Mouse (Mus musculus): Measurements from ENCODE around the gene Pcbp3.

Pcbp3 gene

DNA sequence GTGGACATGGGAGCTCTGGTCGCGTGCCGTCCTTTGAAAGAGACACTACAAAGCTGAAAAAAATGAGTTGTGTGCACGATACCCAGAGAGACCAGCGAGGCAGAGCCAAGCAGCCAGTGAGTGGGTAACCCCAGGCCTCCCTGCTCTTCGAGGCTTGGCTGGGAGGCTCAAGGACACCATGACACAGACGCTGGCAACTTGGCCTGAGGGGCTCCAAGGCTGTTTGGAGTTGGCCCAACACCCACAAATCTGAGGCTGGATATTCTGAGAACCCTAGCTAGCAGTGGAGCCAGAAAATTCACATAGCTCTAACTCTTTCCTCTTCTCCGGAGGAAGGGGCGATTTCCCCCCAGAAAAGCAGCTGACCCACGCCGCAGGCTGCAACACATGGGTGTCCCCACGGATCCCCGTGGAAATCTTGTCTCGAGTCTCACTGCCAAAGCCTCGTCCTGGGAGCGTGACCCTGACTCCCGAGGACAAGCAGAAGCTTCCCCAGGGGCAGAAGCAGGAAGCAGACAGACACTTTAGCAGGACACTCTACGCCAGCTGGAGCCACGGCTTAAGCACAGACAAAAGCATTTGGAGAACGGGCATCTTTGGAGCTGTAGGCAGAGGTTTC lies 230.0 kb downstream of the Pcbp3 start:
- no peak for DNase-seq (ENCODE audit: extremely low spot score)

DNA sequence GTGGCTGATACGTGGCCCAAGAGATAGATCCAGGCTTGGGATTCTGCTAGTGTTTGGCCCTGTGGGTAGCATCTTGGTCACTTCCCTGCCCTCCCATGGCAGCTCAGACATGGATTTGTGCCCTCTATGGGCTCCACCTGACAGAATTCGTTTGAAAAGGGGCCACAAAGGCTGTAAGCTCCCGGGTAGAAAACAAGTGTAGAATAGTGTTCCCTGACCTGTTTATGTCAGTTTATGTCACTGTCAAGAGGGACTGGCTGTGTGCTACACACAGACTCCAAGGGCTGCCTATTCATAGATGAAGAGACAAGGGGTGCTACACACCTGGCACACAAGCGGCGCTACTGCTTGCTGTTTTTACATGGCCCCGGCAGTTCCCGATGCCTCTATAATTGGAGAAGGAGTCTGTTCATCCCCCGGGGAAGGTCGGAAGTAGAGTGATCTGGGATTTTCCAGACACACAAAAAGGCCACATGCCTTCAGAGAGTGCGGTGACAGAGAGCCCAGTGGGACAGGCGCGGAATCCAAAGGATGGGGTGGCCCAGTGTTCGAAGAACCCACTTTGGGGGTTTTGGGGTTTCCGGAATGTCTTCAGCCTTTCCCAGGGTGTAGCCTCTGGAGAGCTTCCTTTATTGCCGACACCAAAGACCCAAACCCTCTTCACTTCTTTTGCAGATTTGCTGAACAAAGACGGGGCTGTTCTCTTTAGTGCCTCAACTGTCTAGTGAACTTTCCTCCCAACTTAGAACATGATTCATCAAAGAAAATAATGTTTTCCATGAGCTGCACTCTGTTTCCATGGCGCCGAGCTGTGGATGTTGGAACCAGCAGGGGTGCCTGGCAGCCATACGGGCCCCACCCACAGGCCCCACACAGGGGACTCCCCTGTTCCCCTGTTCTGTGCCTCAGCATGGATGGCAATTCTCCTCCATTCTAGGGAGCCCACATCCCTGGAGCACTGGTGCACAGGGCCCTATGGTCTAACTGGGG lies 231.8 kb downstream of the Pcbp3 start:
- DNase-seq (ENCODE audit: extremely low spot score), result no peak

DNA sequence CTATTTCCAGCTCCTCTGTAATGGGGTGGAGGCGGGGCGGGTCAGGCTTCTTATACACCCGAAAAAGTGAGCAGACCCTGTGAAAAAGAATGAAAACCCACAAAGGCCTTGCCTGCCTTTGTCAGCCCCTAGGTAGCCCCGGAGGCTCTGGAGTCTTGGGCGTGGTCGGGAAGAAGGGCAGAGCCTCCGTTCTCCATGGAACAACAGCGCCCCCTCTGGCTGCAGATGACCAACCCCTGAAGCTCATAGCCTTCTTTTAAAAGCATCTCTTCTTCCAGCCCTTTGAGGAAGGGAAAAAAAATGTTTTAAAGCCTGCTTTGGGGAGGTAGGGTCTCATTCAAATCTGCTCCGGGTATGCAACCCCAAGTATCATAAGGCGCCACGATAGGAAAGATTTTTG lies 233.3 kb downstream of the Pcbp3 start:
- peak; percentile 80 for DNase-seq (ENCODE audit: extremely low spot score)

DNA sequence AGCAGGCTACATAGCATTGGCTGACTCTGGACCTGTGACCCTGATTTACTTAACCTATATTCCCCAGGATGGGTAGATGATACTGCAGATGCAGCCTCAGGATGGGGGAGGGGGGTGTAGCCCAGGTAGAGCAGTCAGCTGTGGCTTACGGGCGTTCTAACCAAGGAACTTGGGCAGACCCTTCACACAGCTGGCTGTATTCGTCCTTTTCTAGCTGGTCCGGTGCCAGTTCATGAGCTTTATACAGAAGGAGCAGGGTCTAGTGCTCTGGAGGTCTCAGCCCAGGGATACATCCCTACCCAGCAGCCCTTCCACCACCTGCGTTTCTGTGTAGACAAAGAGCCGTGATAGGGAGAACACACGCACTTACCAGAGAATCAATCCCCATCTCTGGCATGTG lies 234.4 kb downstream of the Pcbp3 start:
- no peak for DNase-seq (ENCODE audit: extremely low spot score)

DNA sequence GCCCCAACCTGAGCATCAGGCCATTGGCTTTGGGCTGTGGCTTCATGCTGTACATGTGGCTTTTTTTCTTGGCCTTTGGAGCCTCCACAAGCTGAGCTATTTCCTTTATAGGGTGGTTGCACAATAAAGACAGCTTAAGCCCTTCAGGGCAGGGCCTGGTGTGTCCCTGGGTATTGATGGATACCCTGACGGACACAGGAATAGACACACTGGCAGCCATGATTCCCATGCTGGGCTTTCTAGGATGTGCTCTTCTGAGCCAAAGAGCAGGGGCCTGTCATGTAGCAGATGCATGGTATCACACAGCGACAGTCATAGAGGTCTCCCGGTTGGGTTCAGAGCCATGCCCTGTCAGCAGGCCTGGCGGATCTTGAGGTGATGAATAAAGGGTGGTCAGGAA lies 234.8 kb downstream of the Pcbp3 start:
- DNase-seq (ENCODE audit: extremely low spot score), result no peak

DNA sequence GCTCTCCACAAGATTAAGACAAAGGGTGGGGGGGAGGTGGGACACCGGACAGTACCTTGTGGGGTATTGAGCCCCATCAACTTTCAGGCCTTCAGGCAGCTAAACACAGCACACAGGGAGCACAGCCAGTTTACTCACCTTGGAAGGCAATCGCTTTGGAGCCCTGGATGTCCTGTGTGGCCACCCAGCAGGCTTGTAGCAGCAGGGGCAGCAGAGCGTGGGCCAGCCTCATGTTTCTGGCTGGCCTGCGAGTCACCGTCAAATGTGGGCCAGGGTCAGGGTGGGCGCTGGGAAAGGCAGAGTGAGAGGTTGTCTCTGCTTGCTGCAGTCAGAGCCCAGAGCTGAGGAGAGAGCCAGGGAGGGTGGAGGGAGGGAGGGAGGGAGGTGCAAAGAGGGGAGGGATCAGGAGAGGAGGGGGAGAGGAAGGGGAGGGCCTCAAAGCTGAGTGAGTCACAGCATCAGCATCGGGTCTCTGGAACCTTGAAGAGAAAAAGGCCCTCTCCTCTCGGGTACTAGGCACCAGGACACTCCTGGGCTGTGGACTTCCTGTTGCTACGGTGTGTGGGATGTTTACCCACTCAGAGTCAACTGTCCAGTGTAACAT lies 235.9 kb downstream of the Pcbp3 start, which contains the start of gene Col6a1:
Gene Col6a1 (minus strand): TSS at position 487 of the 604 bp plus-strand sequence.
- DNase-seq (ENCODE audit: extremely low spot score), result peak; percentile 34

DNA sequence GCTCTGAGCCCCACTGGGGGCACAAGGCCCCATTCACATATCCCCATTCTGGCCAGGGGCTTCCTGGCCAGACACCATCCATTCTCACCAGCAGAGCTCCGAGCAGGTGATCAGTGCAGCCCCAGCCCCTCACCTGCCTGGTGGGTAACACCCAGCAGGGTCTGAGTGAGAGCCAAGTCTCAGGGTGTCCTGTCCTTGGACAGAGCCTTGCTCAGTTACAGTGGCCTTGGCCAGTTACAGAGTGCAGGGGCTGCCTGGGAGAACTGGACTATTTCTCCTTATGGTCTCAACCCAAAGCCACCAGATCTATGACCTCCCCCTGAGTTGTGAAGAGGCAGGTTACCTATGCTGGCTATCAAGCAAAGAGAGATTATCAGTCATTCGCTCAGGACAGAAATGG lies 236.6 kb downstream of the Pcbp3 start:
- no peak for DNase-seq (ENCODE audit: extremely low spot score)

DNA sequence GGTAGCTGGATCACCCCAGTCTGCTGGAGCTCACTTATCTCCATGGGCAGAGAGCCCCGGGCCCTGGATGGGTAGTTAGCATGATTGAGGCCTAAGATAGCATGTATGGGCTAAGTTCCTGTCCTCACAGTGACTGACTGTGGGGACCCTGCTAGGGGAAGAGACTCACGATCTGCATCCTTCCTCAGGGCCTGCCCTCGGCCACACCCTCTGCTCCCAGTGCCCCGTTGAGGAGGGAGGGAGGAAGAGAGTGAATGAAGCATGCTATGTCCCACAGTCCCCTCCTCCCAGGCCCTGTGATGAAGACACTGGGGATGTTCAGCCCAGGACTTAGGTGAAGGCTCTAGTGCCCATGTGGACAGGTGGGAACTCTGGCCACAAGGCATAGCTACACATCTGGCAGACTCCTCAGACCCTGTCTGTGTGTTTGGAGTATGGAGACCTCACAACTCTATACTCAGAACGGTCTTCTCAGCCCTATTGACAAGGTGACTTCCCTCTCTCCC lies 237.4 kb downstream of the Pcbp3 start:
- DNase-seq (ENCODE audit: extremely low spot score), result no peak

DNA sequence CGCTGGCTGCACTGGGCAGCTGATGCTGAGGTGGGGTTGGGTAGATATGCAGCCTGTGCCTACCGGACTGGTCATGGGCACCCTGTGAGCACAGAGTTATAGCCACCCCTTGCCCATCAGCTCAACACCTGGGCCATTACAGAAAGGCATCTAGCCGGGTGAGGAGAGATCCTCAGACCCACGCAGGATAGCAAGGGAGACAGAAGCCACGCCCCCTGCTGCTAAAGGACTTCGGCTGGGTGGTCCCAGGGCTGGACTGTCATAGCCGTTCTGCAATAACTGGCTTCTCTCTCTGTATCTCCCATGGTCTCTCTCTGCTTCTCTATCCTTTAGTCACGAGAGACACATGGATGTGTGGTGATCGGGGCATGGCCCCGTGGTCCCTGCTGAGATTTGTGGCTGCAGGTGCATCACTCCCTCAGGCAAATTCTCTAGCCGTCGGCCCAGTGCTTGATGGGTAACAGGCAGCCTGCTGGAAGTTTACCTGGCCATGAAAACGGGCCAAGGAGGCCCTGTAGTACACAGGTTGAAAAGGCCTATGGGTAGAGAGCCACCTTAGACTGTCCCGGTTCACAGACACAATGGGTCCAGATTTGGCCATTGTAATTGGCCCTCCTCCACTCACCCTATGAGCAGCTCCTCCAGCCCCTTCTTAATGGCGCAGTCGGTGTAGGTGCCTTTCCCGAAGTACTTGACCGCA lies 238.8 kb downstream of the Pcbp3 start:
- DNase-seq (ENCODE audit: extremely low spot score), result no peak

DNA sequence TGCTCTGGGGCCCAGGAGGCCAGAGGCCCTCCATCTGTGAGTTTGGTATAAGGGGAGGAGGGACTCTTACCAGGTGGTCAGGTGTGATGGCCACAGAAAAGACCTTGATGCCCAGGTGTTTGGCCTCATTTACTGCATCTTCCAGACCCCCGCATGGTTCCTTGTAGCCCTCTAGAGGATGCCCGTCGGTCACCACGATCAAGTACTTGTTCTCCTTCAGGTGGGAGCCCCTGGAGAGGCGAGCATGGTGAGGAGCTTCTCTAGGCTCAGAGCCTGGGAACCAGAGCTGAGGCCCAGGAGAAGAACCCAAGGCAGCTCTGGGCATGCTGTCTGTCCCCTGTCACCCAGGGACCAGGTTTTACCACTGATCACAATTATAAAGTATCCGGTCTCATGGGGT lies 239.9 kb downstream of the Pcbp3 start:
- DNase-seq (ENCODE audit: extremely low spot score), result no peak

DNA sequence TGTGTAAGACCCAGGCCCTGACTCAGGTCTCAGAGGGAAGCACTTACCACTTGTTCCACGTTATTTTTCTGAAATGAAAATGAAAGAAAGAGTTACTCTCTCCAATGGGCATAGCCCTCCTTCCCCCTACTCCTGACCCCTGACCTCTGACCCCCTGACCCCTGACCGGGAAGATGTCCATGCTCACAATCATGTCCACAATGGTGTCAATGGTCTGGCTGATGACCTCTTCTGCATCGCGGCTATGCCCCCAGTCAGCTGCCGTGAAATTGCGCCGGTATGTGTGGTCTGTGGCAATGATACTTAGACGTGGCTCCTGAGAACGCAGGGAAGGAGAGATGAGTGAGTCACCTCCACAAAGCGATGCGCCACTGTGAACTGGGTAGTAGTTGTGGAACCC lies 240.5 kb downstream of the Pcbp3 start:
- no peak for DNase-seq (ENCODE audit: extremely low spot score)

DNA sequence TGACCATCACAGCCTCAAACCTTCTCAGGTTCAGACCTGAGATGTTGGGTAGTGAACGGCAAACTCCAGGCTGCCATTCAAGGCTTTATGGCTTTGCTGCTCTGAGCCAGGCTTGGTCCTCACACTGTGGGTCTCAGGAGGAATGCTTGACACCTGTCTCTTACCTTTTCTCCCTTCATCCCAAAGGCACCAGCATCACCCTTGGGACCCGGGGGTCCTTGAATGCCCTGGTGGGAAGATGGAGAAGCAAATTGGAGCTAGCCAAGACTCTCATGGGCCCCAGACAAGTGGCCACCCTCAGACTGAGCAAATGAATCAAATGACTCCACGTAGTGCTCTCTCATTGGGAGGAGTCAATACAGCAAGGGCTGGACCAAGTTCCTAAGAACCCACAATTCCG lies 244.1 kb downstream of the Pcbp3 start:
- DNase-seq (ENCODE audit: extremely low spot score), result no peak

DNA sequence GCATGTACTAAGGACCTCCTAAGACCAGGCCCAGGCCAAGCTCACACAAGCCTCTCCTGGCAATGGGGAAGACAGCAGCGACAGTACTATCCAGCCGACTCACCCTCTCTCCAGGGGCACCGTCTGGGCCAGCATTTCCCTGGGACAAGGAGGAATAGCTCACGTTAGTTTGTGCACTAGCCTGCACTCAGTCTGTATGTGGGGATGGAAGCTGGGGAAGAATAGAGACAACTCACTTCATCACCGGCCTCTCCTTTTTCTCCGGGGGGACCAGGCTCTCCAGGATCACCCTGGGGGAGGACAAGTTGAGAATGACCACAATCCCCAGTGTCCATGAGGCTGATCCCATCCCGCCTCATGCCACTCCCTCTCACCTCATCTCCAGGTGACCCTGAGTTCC lies 244.7 kb downstream of the Pcbp3 start:
- DNase-seq (ENCODE audit: extremely low spot score), result no peak

DNA sequence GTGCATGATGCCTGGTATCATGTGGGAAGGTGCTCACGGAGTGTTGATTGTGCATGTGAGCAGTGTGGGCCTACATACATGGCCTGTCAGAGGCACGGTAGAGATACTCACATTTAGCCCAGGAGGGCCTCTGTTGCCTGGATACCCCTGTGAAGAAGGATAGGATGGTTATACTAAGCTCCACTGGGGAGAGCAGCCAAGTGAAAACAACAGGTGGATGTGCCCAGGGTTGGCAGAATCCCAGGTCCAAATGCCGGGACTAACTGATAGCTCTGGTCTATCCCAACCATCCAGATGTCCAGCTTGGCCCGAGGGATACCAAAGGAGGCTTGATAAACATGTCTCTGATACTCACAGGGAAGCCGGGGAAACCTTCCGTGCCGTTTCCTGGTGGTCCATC lies 247.4 kb downstream of the Pcbp3 start:
- DNase-seq (ENCODE audit: extremely low spot score), result no peak

DNA sequence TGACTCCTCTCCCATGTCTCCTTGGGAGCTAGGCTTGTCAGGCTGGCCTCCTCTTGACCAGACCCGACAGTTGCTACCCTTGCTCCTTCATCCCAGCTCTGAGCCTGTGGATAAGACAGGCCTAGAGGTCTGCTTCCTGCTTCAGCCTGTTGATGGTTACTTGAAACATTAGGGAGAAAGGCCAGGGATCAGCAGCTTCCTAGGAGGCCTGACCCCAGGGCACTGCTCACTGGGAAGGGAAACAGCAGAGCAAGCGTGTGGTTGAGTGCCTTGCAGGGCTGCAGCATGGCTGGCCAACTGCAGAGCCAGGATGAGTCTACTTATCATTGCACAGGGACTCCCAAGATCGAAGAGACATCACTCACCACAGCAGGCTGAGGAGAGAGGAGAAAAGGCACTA lies 249.2 kb downstream of the Pcbp3 start:
- DNase-seq (ENCODE audit: extremely low spot score), result no peak

Measured in embryo, embryonic 9.5 days (tissue).